Mouse (Mus musculus) thymus, adult 2 months (tissue): ENCODE measurements around the gene Gatd1.

Experiments
- CTCF ChIP-seq: fragments of 200-500 bp; IDR thresholded peaks from 2 replicates; pipeline ENCODE4 v1.5.1; 2012; ENCODE audit warnings: mild to moderate bottlenecking, control low read depth, low read length, moderate library complexity, borderline replicate concordance; ENCODE audit not compliant: control insufficient read depth, poor library complexity, insufficient read depth; ENCODE audit errors: extremely low read depth
- POLR2A ChIP-seq: fragments of 200-500 bp; IDR thresholded peaks from 2 replicates; pipeline ENCODE4 v1.6.1; 2012; ENCODE audit warnings: mild to moderate bottlenecking, low read length, control low read depth, moderate library complexity; ENCODE audit not compliant: control insufficient read depth, poor library complexity, insufficient read depth; ENCODE audit errors: extremely low read depth

DNA sequence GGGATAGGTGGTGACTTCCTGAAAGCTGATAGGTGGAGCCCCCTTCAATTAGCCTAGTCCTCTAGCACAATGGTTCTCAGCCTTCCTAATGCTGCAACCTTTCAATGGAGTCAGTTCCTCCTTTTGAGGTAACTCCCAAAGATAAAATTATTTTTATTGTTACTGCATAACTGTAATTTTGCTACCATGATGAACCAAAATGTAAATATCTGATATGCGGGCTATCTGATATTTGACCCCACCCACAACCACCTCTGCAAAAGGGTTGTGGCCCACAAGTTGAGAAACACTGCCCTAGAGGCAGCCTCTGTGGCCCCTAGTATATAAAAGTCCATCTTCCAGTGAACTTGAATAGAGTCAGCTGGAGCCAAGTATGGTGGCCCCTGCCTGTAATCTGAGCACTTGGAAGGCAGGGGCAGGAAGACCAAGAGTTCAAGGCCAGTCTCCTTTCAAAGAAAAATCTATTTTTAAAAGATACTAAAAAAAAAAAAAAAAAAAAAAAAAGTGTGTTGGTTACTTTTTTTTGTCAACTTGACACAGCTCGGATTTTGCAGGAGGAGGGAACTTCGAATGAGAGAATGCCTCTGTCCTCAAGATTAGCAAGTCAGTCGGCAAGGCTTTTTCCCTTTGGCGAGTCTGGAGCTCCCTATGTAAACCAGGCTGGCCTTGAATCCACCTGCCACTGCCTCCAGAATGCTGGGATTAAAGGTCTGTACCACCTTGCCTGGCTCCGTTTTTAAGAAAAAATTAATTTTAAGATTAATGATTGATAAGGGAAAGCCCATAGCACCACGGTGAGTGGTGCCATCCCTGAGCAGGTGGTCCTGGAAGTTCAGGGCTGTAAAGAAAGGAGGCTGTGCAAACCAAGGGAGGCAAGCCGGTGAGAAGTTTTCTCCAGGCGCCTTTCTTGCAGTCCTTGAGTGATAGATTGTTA, 23.3 kb downstream of the Gatd1 start:
- TF ChIP-seq POLR2A (no peak), CTCF (no peak)
